23 mouse cellular contexts compared by ENCODE assay signal in genomic region chr2:69121681-69122080, GRCm38 (mm10). TPM values are rescaled to one million over a fixed set of nuclear protein-coding genes. Genes with fewer than 3 reads are reported as not detected.
DNase-seq lines count a peak whose midpoint lies in the region; TF ChIP-seq lines count a peak whose summit lies in the region.
"Had no signal": no experiment of that assay in that cellular context is flagged by ENCODE, and none has a peak within 500 bp of the region (broad histone marks: within the 10 kb centered on the region; RNA-seq: fewer than 3 reads in every experiment).

No protein-coding gene starts in this region.

- no peak for TF ChIP-seq CTCF in embryonic fibroblast, embryonic 13.5 days (IDR thresholded peaks at IDR 0.05; ENCODE audit: borderline replicate concordance, insufficient read depth, low read length)

- 0 out of 2 replicates have a peak, but pooled peaks cover 4% of the 10 kb centered on the region for H3K4me1 ChIP-seq in embryonic fibroblast, embryonic 13.5 days (ENCODE audit: control insufficient read depth, insufficient read depth, low read length)
- H3K4me1 ChIP-seq: embryonic facial prominence, embryonic 10.5 days; embryonic facial prominence, embryonic 12.5 days had no signal

- H3K27ac ChIP-seq in embryonic fibroblast, embryonic 13.5 days (ENCODE audit: insufficient read depth, low read length) = peak overlapping the region; percentile 86; the same call in 1 of the 2 replicates
- H3K27ac ChIP-seq: embryonic facial prominence, embryonic 10.5 days; embryonic facial prominence, embryonic 12.5 days; forebrain, embryonic 13.5 days; forebrain, embryonic 15.5 days had no signal

- DNase-seq in 3T3-L1 (ENCODE audit: low read depth, low spot score) (peak; percentile 64), 416B (ENCODE audit: low read depth) (peak; percentile 17), NIH3T3 (ENCODE audit: low read depth) (peak; percentile 82)
- no peak for DNase-seq in gastrocnemius, adult 18-20 months (ENCODE audit: low spot score)
- DNase-seq in right cerebral cortex, adult 2 months (ENCODE audit: low spot score in 2 of 2) = no peak
- no peak for DNase-seq in layer of hippocampus, postnatal 25 days (ENCODE audit: extremely low spot score in 1 of 2, low spot score in 1 of 2)
- no peak for DNase-seq in right cerebral cortex, postnatal 14 days
- DNase-seq: adrenal gland, adult 8-10 months; adrenal gland, postnatal 14 days; adrenal gland, postnatal 36 days; cerebellum, adult 11-12 months; cerebellum, adult 2 months; cerebellum, adult 9-10 months; cerebellum, postnatal 10 days; cerebellum, postnatal 25 days; forebrain, postnatal 0 days had no signal

- H3K4me3 ChIP-seq in embryonic fibroblast, embryonic 13.5 days (ENCODE audit: insufficient read depth, low read length) = no peak overlapping the region
- H3K4me3 ChIP-seq: embryonic facial prominence, embryonic 10.5 days; embryonic facial prominence, embryonic 12.5 days; erythroblast, embryonic 14.5 days; forebrain, embryonic 13.5 days; forebrain, embryonic 15.5 days had no signal

- TF ChIP-seq POLR2A in embryonic fibroblast, embryonic 13.5 days (IDR thresholded peaks at IDR 0.05; ENCODE audit: low read depth, low read length) = no peak

RNA-seq across cellular contexts. Expression of gene Nostrin, which starts 13.9 kb away (rescaled TPM):
- polyA plus RNA-seq in embryonic fibroblast, embryonic 13.5 days (2011; ENCODE audit: insufficient read length, low read depth, missing spikeins) = 0.60 TPM in 1 of 2 replicates, not detected in the other
- total RNA-seq in gastrocnemius, adult 18-20 months (2021) = 1 to 10 TPM; 2.2 to 3.6 TPM
- total RNA-seq in layer of hippocampus, postnatal 25 days (2021) = 1 to 10 TPM; 3.3 to 4.2 TPM
- total RNA-seq: MEL had no signal
- polyA plus RNA-seq: erythroblast, embryonic 14.5 days had no signal

Comparison
In these comparisons a context has a peak if more than half of its experiments do, and no peak if none do; other contexts are left out.
1. DNase-seq: peak in 3T3-L1 (single experiment), 416B (single experiment) and NIH3T3 (single experiment); none in gastrocnemius, adult 18-20 months (single experiment), right cerebral cortex, adult 2 months (0 of 2), layer of hippocampus, postnatal 25 days (0 of 2) and right cerebral cortex, postnatal 14 days (single experiment).